Mouse (Mus musculus): ENCODE measurements around the gene Rnf169. TPM values are rescaled to one million over a fixed set of nuclear protein-coding genes. Genes with fewer than 3 reads are reported as not detected.
A peak's percentile ranks its signal among the peaks of the same experiment; 100 is the strongest.

The Rnf169 gene
- polyA plus RNA-seq, 1 experiment from 2014 or later: 7.4 TPM

DNA sequence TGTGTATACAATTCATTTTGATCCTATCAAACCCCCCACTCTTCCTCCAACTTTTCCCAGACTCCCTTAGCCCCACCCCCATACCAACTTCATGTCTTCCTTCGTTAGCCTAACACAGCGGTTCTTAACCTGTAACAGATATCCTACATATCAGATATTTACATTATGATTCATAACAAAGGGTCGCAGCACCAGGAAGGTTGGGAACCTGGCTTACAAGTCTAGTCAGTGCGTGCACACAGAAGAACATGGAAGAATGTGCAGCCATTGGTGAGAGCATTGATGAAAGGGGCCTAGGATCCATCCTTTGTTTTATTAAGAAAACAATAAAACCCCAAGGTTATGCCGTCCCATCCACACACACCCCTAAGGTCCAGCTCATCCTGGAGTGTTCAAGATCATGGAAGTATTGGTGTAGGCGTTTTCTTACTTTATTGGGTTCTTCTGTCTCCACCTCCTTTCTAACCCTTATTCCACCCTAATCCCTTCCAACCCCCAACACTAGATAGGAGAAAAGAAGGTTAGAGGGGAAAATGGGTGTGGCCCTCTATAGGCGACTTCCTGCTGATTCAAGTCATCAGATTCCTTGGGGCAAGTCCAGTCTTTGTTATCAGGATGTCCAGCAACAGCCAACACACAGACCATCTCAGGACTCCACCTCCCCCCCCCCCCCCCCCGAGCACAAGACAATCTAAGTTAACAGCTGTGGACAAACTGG is 10.9 kb upstream of the Rnf169 start:
- ATAC-seq (replicated peaks; ENCODE audit: insufficient number of reproducible peaks, low FRiP score, low TSS enrichment, low read depth) (no peak), DNase-seq (ENCODE audit: low spot score) (no peak)
- Histone ChIP-seq H3K4me1 (ENCODE audit: control insufficient read depth, insufficient read depth, low read length) (no peaks in the 10 kb centered on the region), H3K4me3 (ENCODE audit: low read depth, low read length) (no peak overlapping the region), H3K27ac (replicated peaks; ENCODE audit: low read depth, low read length) (no peak overlapping the region), H3K27me3 (ENCODE audit: control insufficient read depth, insufficient read depth, low read length) (no peaks in the 10 kb centered on the region), H3K36me3 (replicated peaks; ENCODE audit: control insufficient read depth, insufficient read depth, low read depth, low read length) (no peaks in the 10 kb centered on the region), H3K9me3 (replicated peaks; ENCODE audit: control insufficient read depth, low read length) (no peaks in the 10 kb centered on the region), H3K4me2 (ENCODE audit: low read depth, low read length) (no peak overlapping the region), H3K9ac (replicated peaks; ENCODE audit: low read length) (no peak overlapping the region)
- 81% methylated on average over 8 of the region's 8 CpGs for WGBS

GRCm38 (mm10) chr7:99989844-99990760 is 9.9 kb upstream of the Rnf169 start:
- Histone ChIP-seq H3K9ac (replicated peaks; ENCODE audit: low read length) (no peak overlapping the region), H3K4me3 (ENCODE audit: low read depth, low read length) (no peak overlapping the region), H3K36me3 (replicated peaks; ENCODE audit: control insufficient read depth, insufficient read depth, low read depth, low read length) (no peaks in the 10 kb centered on the region), H3K9me3 (replicated peaks; ENCODE audit: control insufficient read depth, low read length) (no peaks in the 10 kb centered on the region), H3K27ac (replicated peaks; ENCODE audit: low read depth, low read length) (no peak overlapping the region), H3K4me1 (ENCODE audit: control insufficient read depth, insufficient read depth, low read length) (no peaks in the 10 kb centered on the region; the same call in 1 of the 2 replicates), H3K4me2 (ENCODE audit: low read depth, low read length) (no peak overlapping the region), H3K27me3 (ENCODE audit: control insufficient read depth, insufficient read depth, low read length) (no peaks in the 10 kb centered on the region)
- DNase-seq (ENCODE audit: low spot score) (no peak), ATAC-seq (replicated peaks; ENCODE audit: insufficient number of reproducible peaks, low FRiP score, low TSS enrichment, low read depth) (no peak)
- WGBS: 67% methylated on average over 15 of the region's 15 CpGs

- Histone ChIP-seq H3K36me3 (replicated peaks; ENCODE audit: control insufficient read depth, insufficient read depth, low read depth, low read length) (no peaks in the 10 kb centered on the region), H3K4me3 (ENCODE audit: low read depth, low read length) (no peak overlapping the region), H3K27ac (replicated peaks; ENCODE audit: low read depth, low read length) (no peak overlapping the region), H3K9me3 (replicated peaks; ENCODE audit: control insufficient read depth, low read length) (no peaks in the 10 kb centered on the region), H3K27me3 (ENCODE audit: control insufficient read depth, insufficient read depth, low read length) (no peaks in the 10 kb centered on the region), H3K4me1 (ENCODE audit: control insufficient read depth, insufficient read depth, low read length) (no peaks in the 10 kb centered on the region; the same call in 1 of the 2 replicates), H3K4me2 (ENCODE audit: low read depth, low read length) (no peak overlapping the region), H3K9ac (replicated peaks; ENCODE audit: low read length) (no peak overlapping the region)
- no peak for ATAC-seq (replicated peaks; ENCODE audit: insufficient number of reproducible peaks, low FRiP score, low TSS enrichment, low read depth)
- peak; percentile 90 for DNase-seq (ENCODE audit: low spot score)
- WGBS: 6% methylated on average over 4 of the region's 4 CpGs
Measured at GRCm38 (mm10) chr7:99988725-99989124, 8.5 kb upstream of the Rnf169 start.

DNA sequence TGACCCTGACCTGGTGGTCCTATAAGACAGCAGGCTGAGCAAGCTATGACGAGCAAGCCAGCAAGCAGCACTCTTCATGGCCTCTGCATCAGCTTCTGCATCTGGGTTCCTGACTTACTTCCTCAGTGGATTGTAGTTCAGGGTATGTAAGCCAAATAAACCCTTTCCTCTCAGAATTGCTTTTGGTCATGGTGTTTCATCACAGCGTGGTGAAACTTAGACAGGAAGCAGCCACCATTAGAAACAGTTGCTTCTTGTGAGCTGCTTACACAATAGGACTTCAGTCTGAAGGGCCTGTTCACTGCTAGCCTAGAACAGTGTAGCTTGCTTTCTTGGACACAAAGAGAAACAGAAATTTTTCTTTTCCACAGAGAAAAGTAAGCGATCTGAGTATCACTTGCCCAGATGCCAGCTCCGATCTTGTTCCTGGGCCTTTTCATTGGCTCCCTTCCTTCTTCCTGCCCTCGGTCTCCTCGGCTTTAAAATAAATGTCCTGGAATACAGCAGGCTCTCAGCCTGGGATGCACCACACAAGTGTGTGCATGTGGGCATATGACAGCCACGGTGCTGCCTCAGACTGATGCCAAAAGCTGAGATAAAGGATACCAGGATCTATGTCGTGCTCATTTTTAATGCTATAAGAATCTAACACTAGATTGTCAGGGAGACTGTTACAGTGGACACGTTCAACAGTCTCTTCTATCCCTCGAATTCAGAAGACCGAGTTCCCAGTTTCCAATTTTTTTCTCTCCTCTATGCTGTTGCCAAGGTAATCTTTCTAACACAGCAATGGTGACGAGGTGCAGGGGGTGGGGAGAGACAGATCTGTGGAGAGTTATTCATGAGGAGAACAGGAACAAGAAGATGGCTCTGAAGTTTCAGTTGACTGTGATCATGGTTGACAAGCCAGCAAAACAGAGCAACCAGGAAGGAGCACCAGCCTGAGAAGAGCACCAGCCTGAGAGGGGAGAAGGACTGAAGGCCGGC is 2.3 kb upstream of the Rnf169 start:
- ATAC-seq (replicated peaks; ENCODE audit: insufficient number of reproducible peaks, low FRiP score, low TSS enrichment, low read depth) (no peak), DNase-seq (ENCODE audit: low spot score) (no peak)
- no peaks in the 10 kb centered on the region; the same call in 1 of the 2 replicates for H3K4me1 ChIP-seq (ENCODE audit: control insufficient read depth, insufficient read depth, low read length)
- no peak overlapping the region for H3K4me2 ChIP-seq (ENCODE audit: low read depth, low read length)
- no peaks in the 10 kb centered on the region for H3K36me3 ChIP-seq (replicated peaks; ENCODE audit: control insufficient read depth, insufficient read depth, low read depth, low read length)
- no peak overlapping the region for H3K9ac ChIP-seq (replicated peaks; ENCODE audit: low read length)
- 86% methylated on average over 13 of the region's 13 CpGs for WGBS
- no peak overlapping the region for H3K4me3 ChIP-seq (ENCODE audit: low read depth, low read length)
- H3K9me3 ChIP-seq (replicated peaks; ENCODE audit: control insufficient read depth, low read length): no peaks in the 10 kb centered on the region
- no peak overlapping the region for H3K27ac ChIP-seq (replicated peaks; ENCODE audit: low read depth, low read length)
- H3K27me3 ChIP-seq (ENCODE audit: control insufficient read depth, insufficient read depth, low read length): no peaks in the 10 kb centered on the region

GRCm38 (mm10) chr7:99981311-99981710 is 1.1 kb upstream of the Rnf169 start:
- Histone ChIP-seq H3K27ac (replicated peaks; ENCODE audit: low read depth, low read length) (no peak overlapping the region), H3K9me3 (replicated peaks; ENCODE audit: control insufficient read depth, low read length) (no peaks in the 10 kb centered on the region), H3K4me1 (ENCODE audit: control insufficient read depth, insufficient read depth, low read length) (no peaks in the 10 kb centered on the region; the same call in 1 of the 2 replicates), H3K4me2 (ENCODE audit: low read depth, low read length) (no peak overlapping the region), H3K36me3 (replicated peaks; ENCODE audit: control insufficient read depth, insufficient read depth, low read depth, low read length) (no peaks in the 10 kb centered on the region), H3K9ac (replicated peaks; ENCODE audit: low read length) (no peak overlapping the region), H3K4me3 (ENCODE audit: low read depth, low read length) (no peak overlapping the region), H3K27me3 (ENCODE audit: control insufficient read depth, insufficient read depth, low read length) (no peaks in the 10 kb centered on the region)
- DNase-seq (ENCODE audit: low spot score): peak; percentile 72
- 22% methylated on average over 2 of the region's 2 CpGs for WGBS
- no peak for ATAC-seq (replicated peaks; ENCODE audit: insufficient number of reproducible peaks, low FRiP score, low TSS enrichment, low read depth)

DNA sequence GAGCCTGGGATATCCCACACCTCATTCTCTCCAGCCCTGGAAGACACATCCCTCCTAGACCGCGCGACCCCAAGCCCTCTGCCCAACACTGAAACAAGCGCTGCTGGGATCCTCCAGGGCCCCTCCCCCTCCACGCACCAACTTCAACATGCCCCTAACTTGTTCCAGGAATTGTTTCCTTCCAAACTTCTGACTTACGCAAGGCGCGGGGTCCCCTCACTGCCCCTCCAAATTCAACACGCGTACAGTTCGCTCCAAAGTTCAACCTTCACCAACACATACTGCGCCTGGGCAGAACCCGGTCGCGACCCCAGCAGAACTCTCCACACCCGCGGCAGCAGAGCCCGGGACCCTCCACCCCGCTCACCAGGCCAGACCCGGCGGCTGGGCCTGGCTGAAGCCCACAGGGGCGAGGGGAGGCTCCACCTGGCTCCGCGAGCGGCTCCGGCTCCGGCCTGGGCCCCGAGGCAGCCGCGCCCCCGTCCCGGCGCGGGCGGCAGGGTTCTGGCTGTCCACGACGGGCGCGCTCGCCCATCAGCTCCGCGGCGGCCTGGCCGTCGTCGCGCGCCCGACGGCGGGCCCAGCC is 609 bp downstream of the Rnf169 start:
- H3K4me1 ChIP-seq (ENCODE audit: control insufficient read depth, insufficient read depth, low read length): no peaks in the 10 kb centered on the region
- peak overlapping the region; percentile 97 for H3K9ac ChIP-seq (replicated peaks; ENCODE audit: low read length)
- under 1% methylated on average over 47 of the region's 51 CpGs for WGBS
- H3K36me3 ChIP-seq (replicated peaks; ENCODE audit: control insufficient read depth, insufficient read depth, low read depth, low read length): no peaks in the 10 kb centered on the region
- no peaks in the 10 kb centered on the region for H3K9me3 ChIP-seq (replicated peaks; ENCODE audit: control insufficient read depth, low read length)
- H3K4me2 ChIP-seq (ENCODE audit: low read depth, low read length): peak overlapping the region; percentile 45
- ATAC-seq (replicated peaks; ENCODE audit: insufficient number of reproducible peaks, low FRiP score, low TSS enrichment, low read depth): peak; percentile 82
- peak overlapping the region; percentile 95 for H3K27ac ChIP-seq (replicated peaks; ENCODE audit: low read depth, low read length)
- no peaks in the 10 kb centered on the region for H3K27me3 ChIP-seq (ENCODE audit: control insufficient read depth, insufficient read depth, low read length)
- H3K4me3 ChIP-seq (ENCODE audit: low read depth, low read length): peak overlapping the region; percentile 96
- DNase-seq (ENCODE audit: low spot score): peak; percentile 71

DNA sequence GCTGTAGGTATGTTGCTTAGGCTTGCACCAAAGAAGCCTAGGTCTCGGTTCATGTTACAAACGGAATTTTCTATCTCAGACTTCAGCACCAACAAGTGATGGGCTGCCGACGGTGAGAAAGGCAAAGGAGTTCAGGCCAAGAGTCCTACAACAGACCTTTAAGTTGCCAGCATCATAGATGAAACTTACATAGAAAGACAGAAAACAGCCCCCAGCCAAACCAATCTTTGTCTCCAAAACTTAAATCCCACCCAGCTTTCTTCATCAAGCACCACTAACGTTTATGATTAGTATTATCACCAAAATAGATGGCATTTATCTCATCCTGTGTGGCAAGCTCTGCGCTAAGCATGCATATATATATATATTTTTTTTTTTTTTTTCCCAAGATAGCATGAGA is 1.2 kb downstream of the Rnf169 start:
- Histone ChIP-seq H3K4me2 (ENCODE audit: low read depth, low read length) (peak overlapping the region; percentile 45), H3K4me3 (ENCODE audit: low read depth, low read length) (peak overlapping the region; percentile 96), H3K9ac (replicated peaks; ENCODE audit: low read length) (peak overlapping the region; percentile 97), H3K27ac (replicated peaks; ENCODE audit: low read depth, low read length) (peak overlapping the region; percentile 95; the same call in 1 of the 2 replicates), H3K4me1 (ENCODE audit: control insufficient read depth, insufficient read depth, low read length) (no peaks in the 10 kb centered on the region), H3K36me3 (replicated peaks; ENCODE audit: control insufficient read depth, insufficient read depth, low read depth, low read length) (no peaks in the 10 kb centered on the region), H3K27me3 (ENCODE audit: control insufficient read depth, insufficient read depth, low read length) (no peaks in the 10 kb centered on the region), H3K9me3 (replicated peaks; ENCODE audit: control insufficient read depth, low read length) (no peaks in the 10 kb centered on the region)
- no peak for ATAC-seq (replicated peaks; ENCODE audit: insufficient number of reproducible peaks, low FRiP score, low TSS enrichment, low read depth)
- peak; percentile 12 for DNase-seq (ENCODE audit: low spot score)
- 7% methylated on average over 6 of the region's 6 CpGs for WGBS

Measured in embryonic facial prominence, embryonic 11.5 days (tissue).